Mouse (Mus musculus) CH12.LX (cell line): ENCODE measurements around the gene Olfr745. TPM values are rescaled to one million over a fixed set of nuclear protein-coding genes. Genes with fewer than 3 reads are reported as not detected.

Experiments used
- DNase-seq: peaks from one replicate; pipeline ENCODE4 v3.0.0-alpha.2; 2013; ENCODE audit errors: extremely low read depth
- H3K27ac ChIP-seq: 2 replicates; pipeline ENCODE4 v1.5.1; 2012; ENCODE audit warnings: low read depth, mild to moderate bottlenecking, control low read depth, moderate library complexity; ENCODE audit not compliant: insufficient read depth
- H3K27me3 ChIP-seq: replicated peaks from 2 replicates; pipeline ENCODE3; 2012; ENCODE audit warnings: inconsistent platforms
- H3K36me3 ChIP-seq, 2 experiments: replicated peaks in 1 of 2; 2 replicates each; pipeline versions ENCODE3 to v1.6.1; 2012; ENCODE audit warnings: inconsistent platforms in 1 of 2, low read length in 1 of 2, mild to moderate bottlenecking in 1 of 2, mixed read lengths in 1 of 2, moderate library complexity in 1 of 2; ENCODE audit not compliant: control insufficient read depth in 1 of 2, insufficient read depth in 1 of 2
- H3K4me1 ChIP-seq, 2 experiments: 2 replicates each; pipeline ENCODE4 v1.6.1; 2012; ENCODE audit warnings: inconsistent platforms in 1 of 2, moderate library complexity in 1 of 2; ENCODE audit not compliant: insufficient read depth in 2 of 2, control insufficient read depth in 1 of 2
- H3K4me2 ChIP-seq: 2 replicates; pipeline ENCODE4 v1.6.1; 2012; ENCODE audit warnings: low read depth, mild to moderate bottlenecking, control low read depth; ENCODE audit not compliant: poor library complexity, insufficient read depth, severe bottlenecking
- H3K4me3 ChIP-seq, 3 experiments: fragments of 150-350 bp in 1 of 3; sonication (generic) in 1 of 3; replicated peaks in 1 of 3; 2 replicates each; pipeline versions ENCODE3 to v1.5.1; 2011 to 2012; ENCODE audit warnings: low read depth in 2 of 3, low read length in 2 of 3, mild to moderate bottlenecking in 2 of 3, moderate library complexity in 2 of 3, control low read depth in 1 of 3, improper control_type of control experiment in 1 of 3, inconsistent platforms in 1 of 3, mixed read lengths in 1 of 3; ENCODE audit not compliant: poor library complexity in 1 of 3
- H3K79me2 ChIP-seq: replicated peaks from 2 replicates; pipeline ENCODE4 v1.6.1; 2012; ENCODE audit warnings: mild to moderate bottlenecking, moderate library complexity; ENCODE audit not compliant: control insufficient read depth, poor library complexity, insufficient read depth, severe bottlenecking; ENCODE audit errors: extremely low read depth
- H3K9ac ChIP-seq: 2 replicates; pipeline ENCODE4 v1.6.1; 2012; ENCODE audit warnings: low read depth, mild to moderate bottlenecking, control low read depth, moderate library complexity; ENCODE audit not compliant: insufficient read depth
- H3K9me3 ChIP-seq: replicated peaks from 2 replicates; pipeline ENCODE3; 2012; ENCODE audit warnings: low read length, inconsistent platforms, mixed read lengths
- CTCF ChIP-seq, 2 experiments: IDR thresholded peaks in 1 of 2; conservative IDR thresholded peaks in 1 of 2; 2 replicates each; pipeline ENCODE4 v1.5.1; 2011 to 2012; ENCODE audit warnings: low read depth in 2 of 2, low read length in 2 of 2, improper control_type of control experiment in 1 of 2, inconsistent platforms in 1 of 2, mild to moderate bottlenecking in 1 of 2, moderate library complexity in 1 of 2
- ELF1 ChIP-seq: IDR thresholded peaks from 2 replicates; pipeline ENCODE4 v1.6.1; 2014; ENCODE audit warnings: low read depth, mild to moderate bottlenecking, inconsistent platforms, low read length, improper control_type of control experiment
- GABPA ChIP-seq: IDR thresholded peaks from 2 replicates; pipeline ENCODE4 v1.6.1; 2012; ENCODE audit warnings: low read depth, low read length, improper control_type of control experiment, inconsistent platforms; ENCODE audit not compliant: insufficient replicate concordance
- JUN ChIP-seq: IDR thresholded peaks from 2 replicates; pipeline ENCODE4 v1.6.1; 2011; ENCODE audit warnings: low read depth, mild to moderate bottlenecking, low read length, improper control_type of control experiment, moderate library complexity; ENCODE audit not compliant: insufficient read depth
- KAT2A ChIP-seq: IDR thresholded peaks from 2 replicates; pipeline ENCODE4 v1.6.1; 2012; ENCODE audit warnings: low read length, improper control_type of control experiment, inconsistent platforms; ENCODE audit not compliant: insufficient replicate concordance
- SIN3A ChIP-seq: IDR thresholded peaks from 2 replicates; pipeline ENCODE4 v1.6.1; 2012; ENCODE audit warnings: low read length, improper control_type of control experiment, inconsistent platforms
- UBTF ChIP-seq: IDR thresholded peaks from 2 replicates; pipeline ENCODE4 v1.6.1; 2012; ENCODE audit warnings: low read depth, mild to moderate bottlenecking, inconsistent platforms, low read length, improper control_type of control experiment, moderate library complexity
- ZKSCAN1 ChIP-seq: IDR thresholded peaks from 2 replicates; pipeline ENCODE4 v1.6.1; 2012; ENCODE audit warnings: low read depth, inconsistent platforms, low read length, improper control_type of control experiment, borderline replicate concordance
- ZNF384 ChIP-seq: IDR thresholded peaks from 2 replicates; pipeline ENCODE4 v1.6.1; 2012; ENCODE audit warnings: low read depth, low read length, improper control_type of control experiment, inconsistent platforms
- dilution Hi-C: fragments of 300-500 bp; cut with MboI; formaldehyde crosslinking; loops from 2 replicates; pipeline ENCODE4 v1.14.3; 2020; ENCODE audit warnings: low sequenced_read_pairs; ENCODE audit not compliant: extremely low pct_unique_long_range_greater_than_20kb, extremely low pct_ligation_motif_present
- in situ Hi-C: fragments of 300-500 bp; cut with MboI; formaldehyde crosslinking; loops from 3 replicates; pipeline ENCODE4 v1.14.3; 2019; ENCODE audit warnings: low sequenced_read_pairs, low pct_ligation_motif_present, low pct_unique_long_range_greater_than_20kb, mixed read lengths
- polyA plus RNA-seq: library from polyadenylated mRNA; unstranded; fragments of >175 nt; gene quantifications from 2 replicates; pipeline ENCODE4 v1.2.1, GENCODE M21; 2012; ENCODE audit warnings: low read depth; ENCODE audit not compliant: insufficient read length
- total RNA-seq, 2 experiments: library from RNA; depleted of rRNA; stranded (reverse); fragments of 300-350 nt in 1 of 2; fragments of >200 nt in 1 of 2; gene quantifications; 2 replicates each; pipeline ENCODE4 v1.2.3; 2012 to 2014

Olfr745 gene
- total and polyA plus RNA-seq, 3 experiments: not detected

GRCm38 (mm10) chr14:50646783-50647182, 7.6 kb downstream of the Olfr745 start, which contains the start of gene Olfr746:
Gene Olfr746 (plus strand): TSS chr14:50647083.
- no peak within 1 kb of the TSS for H3K9ac ChIP-seq
- H3K79me2 ChIP-seq: no peaks in the 10 kb centered on the region
- H3K27me3 ChIP-seq: peaks cover 14% of the 10 kb centered on the region
- dilution Hi-C loops (no loop called here), in situ Hi-C loops (no loop called here)
- TF ChIP-seq KAT2A (no peak), ELF1 (no peak), SIN3A (no peak)
- H3K36me3 ChIP-seq: no peaks in the 10 kb centered on the region
- H3K4me3 ChIP-seq: no peak within 1 kb of the TSS
- H3K4me2 ChIP-seq: no peak within 1 kb of the TSS
- H3K9me3 ChIP-seq: no peaks in the 10 kb centered on the region
- H3K4me1 ChIP-seq: no peaks in the 10 kb centered on the region
- DNase-seq: no peak
- no peak within 1 kb of the TSS for H3K27ac ChIP-seq

- Histone ChIP-seq H3K36me3 (no peaks in the 10 kb centered on the region), H3K4me1 (no peaks in the 10 kb centered on the region), H3K9ac (no peak within 1 kb of the TSS), H3K4me3 (no peak within 1 kb of the TSS), H3K4me2 (no peak within 1 kb of the TSS), H3K27me3 (peaks cover 45% of the 10 kb centered on the region), H3K79me2 (no peaks in the 10 kb centered on the region), H3K9me3 (no peaks in the 10 kb centered on the region), H3K27ac (no peak within 1 kb of the TSS)
- TF ChIP-seq UBTF: no peak
- TF ChIP-seq SIN3A: no peak
- no peak for TF ChIP-seq ZNF384
- TF ChIP-seq JUN: no peak
- TF ChIP-seq GABPA: no peak
- TF ChIP-seq CTCF (conservative IDR thresholded peaks at IDR 0.05 in 1 of 2, IDR thresholded peaks at IDR 0.05 in 1 of 2; ENCODE audit: low read depth in 2 of 2, low read length in 2 of 2): no peak
- TF ChIP-seq KAT2A: no peak
- no peak for TF ChIP-seq ZKSCAN1
- dilution Hi-C loops (no loop called here), in situ Hi-C loops (no loop called here)
- no peak for DNase-seq
Measured at GRCm38 (mm10) chr14:50693106-50693505, 53.9 kb downstream of the Olfr745 start, which contains the start of gene Olfr747. Gene Olfr747 (minus strand): TSS chr14:50693206.

Other genes starting within 250 kb of the Olfr745 start
- not detected in 2 replicates for gene Olfr738, start 231.8 kb upstream of the Olfr745 start, total RNA-seq (2012; rRNA removed)
- not detected in 2 replicates for gene Olfr738, start 231.8 kb upstream of the Olfr745 start, total RNA-seq (2014; rRNA removed)
- not detected in 2 replicates for gene Olfr738, start 231.8 kb upstream of the Olfr745 start, polyA plus RNA-seq
- gene Olfr739, start 220.8 kb upstream of the Olfr745 start, total RNA-seq (2012; rRNA removed): not detected in 2 replicates
- gene Olfr739, start 220.8 kb upstream of the Olfr745 start, total RNA-seq (2014; rRNA removed): not detected in 2 replicates
- not detected in 2 replicates for gene Olfr739, start 220.8 kb upstream of the Olfr745 start, polyA plus RNA-seq
- not detected in 2 replicates for gene Olfr740, start 193.8 kb upstream of the Olfr745 start, total RNA-seq (2012; rRNA removed)
- gene Olfr740, start 193.8 kb upstream of the Olfr745 start, total RNA-seq (2014; rRNA removed): not detected in 2 replicates
- not detected in 2 replicates for gene Olfr740, start 193.8 kb upstream of the Olfr745 start, polyA plus RNA-seq
- gene Olfr741, start 166.7 kb upstream of the Olfr745 start, total RNA-seq (2012; rRNA removed): not detected in 2 replicates
- not detected in 2 replicates for gene Olfr741, start 166.7 kb upstream of the Olfr745 start, total RNA-seq (2014; rRNA removed)
- not detected in 2 replicates for gene Olfr741, start 166.7 kb upstream of the Olfr745 start, polyA plus RNA-seq
- gene Olfr742, start 135.8 kb upstream of the Olfr745 start, total RNA-seq (2012; rRNA removed): not detected in 2 replicates
- not detected in 2 replicates for gene Olfr742, start 135.8 kb upstream of the Olfr745 start, total RNA-seq (2014; rRNA removed)
- gene Olfr742, start 135.8 kb upstream of the Olfr745 start, polyA plus RNA-seq: not detected in 2 replicates
- not detected in 2 replicates for gene Olfr743, start 117.5 kb upstream of the Olfr745 start, total RNA-seq (2012; rRNA removed)
- not detected in 2 replicates for gene Olfr743, start 117.5 kb upstream of the Olfr745 start, total RNA-seq (2014; rRNA removed)
- gene Olfr743, start 117.5 kb upstream of the Olfr745 start, polyA plus RNA-seq: not detected in 2 replicates
- not detected in 2 replicates for gene Olfr744, start 24.5 kb upstream of the Olfr745 start, total RNA-seq (2012; rRNA removed)
- not detected in 2 replicates for gene Olfr744, start 24.5 kb upstream of the Olfr745 start, total RNA-seq (2014; rRNA removed)
- not detected in 2 replicates for gene Olfr744, start 24.5 kb upstream of the Olfr745 start, polyA plus RNA-seq
- gene Olfr746, start 7.7 kb downstream of the Olfr745 start, total RNA-seq (2012; rRNA removed): not detected in 2 replicates
- gene Olfr746, start 7.7 kb downstream of the Olfr745 start, total RNA-seq (2014; rRNA removed): not detected in 2 replicates
- not detected in 2 replicates for gene Olfr746, start 7.7 kb downstream of the Olfr745 start, polyA plus RNA-seq
- not detected in 2 replicates for gene Olfr747, start 53.8 kb downstream of the Olfr745 start, total RNA-seq (2012; rRNA removed)
- gene Olfr747, start 53.8 kb downstream of the Olfr745 start, total RNA-seq (2014; rRNA removed): not detected in 2 replicates
- not detected in 2 replicates for gene Olfr747, start 53.8 kb downstream of the Olfr745 start, polyA plus RNA-seq
- not detected in 2 replicates for gene Olfr748, start 68.0 kb downstream of the Olfr745 start, total RNA-seq (2012; rRNA removed)
- gene Olfr748, start 68.0 kb downstream of the Olfr745 start, total RNA-seq (2014; rRNA removed): not detected in 2 replicates
- not detected in 2 replicates for gene Olfr748, start 68.0 kb downstream of the Olfr745 start, polyA plus RNA-seq
- not detected in 2 replicates for gene Olfr749, start 105.7 kb downstream of the Olfr745 start, total RNA-seq (2012; rRNA removed)
- not detected in 2 replicates for gene Olfr749, start 105.7 kb downstream of the Olfr745 start, total RNA-seq (2014; rRNA removed)
- not detected in 2 replicates for gene Olfr749, start 105.7 kb downstream of the Olfr745 start, polyA plus RNA-seq
- 53.4 and 57.8 TPM in 2 replicates for gene Ttc5, start 146.1 kb downstream of the Olfr745 start, total RNA-seq (2012; rRNA removed)
- gene Ttc5, start 146.1 kb downstream of the Olfr745 start, total RNA-seq (2014; rRNA removed): 65.0 and 72.1 TPM in 2 replicates
- 44.3 and 44.5 TPM in 2 replicates for gene Ttc5, start 146.1 kb downstream of the Olfr745 start, polyA plus RNA-seq
- gene Ccnb1ip1, start 168.3 kb downstream of the Olfr745 start, total RNA-seq (2012; rRNA removed): 2.7 and 4.2 TPM in 2 replicates
- gene Ccnb1ip1, start 168.3 kb downstream of the Olfr745 start, total RNA-seq (2014; rRNA removed): not detected in 2 replicates
- not detected in 2 replicates for gene Ccnb1ip1, start 168.3 kb downstream of the Olfr745 start, polyA plus RNA-seq
- 55.9 and 64.6 TPM in 2 replicates for gene Parp2, start 168.5 kb downstream of the Olfr745 start, total RNA-seq (2012; rRNA removed)
- gene Parp2, start 168.5 kb downstream of the Olfr745 start, total RNA-seq (2014; rRNA removed): 95.9 and 117 TPM in 2 replicates
- gene Parp2, start 168.5 kb downstream of the Olfr745 start, polyA plus RNA-seq: 82.3 and 90.9 TPM in 2 replicates
- gene Tep1, start 231.2 kb downstream of the Olfr745 start, total RNA-seq (2012; rRNA removed): 12.2 and 14.7 TPM in 2 replicates
- gene Tep1, start 231.2 kb downstream of the Olfr745 start, total RNA-seq (2014; rRNA removed): 3.5 and 4.1 TPM in 2 replicates
- gene Tep1, start 231.2 kb downstream of the Olfr745 start, polyA plus RNA-seq: 12.9 and 14.0 TPM in 2 replicates